Mouse (Mus musculus): ENCODE results near the gene Nt5dc2.

Nt5dc2 gene

GRCm38 (mm10) chr14:31168425-31168824, 37.6 kb downstream of the Nt5dc2 start, which contains the start of gene Stab1:
TSS of gene Stab1 (minus strand) at chr14:31168641.
- peak; percentile 29 for DNase-seq (ENCODE audit: low spot score)

DNA sequence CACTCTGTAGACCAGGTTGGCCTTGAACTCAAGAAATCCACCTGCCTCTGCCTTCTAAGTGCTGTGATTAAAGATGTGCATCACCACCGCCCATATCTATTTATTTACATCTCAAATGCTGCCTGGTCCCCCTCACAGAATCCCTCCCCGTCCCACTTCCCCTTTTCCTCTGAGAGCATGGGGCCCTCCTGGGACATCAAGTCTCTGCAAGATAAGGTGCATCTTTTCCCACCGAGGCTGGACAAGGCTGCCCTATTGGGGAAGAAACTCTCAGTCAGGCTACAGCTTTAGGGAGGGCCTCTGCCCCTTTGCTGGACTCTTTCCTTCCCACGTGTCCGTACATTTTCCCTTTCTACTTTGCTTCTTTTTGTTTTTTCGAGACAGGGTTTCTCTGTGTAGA, 38.7 kb downstream of the Nt5dc2 start:
- no peak for DNase-seq (ENCODE audit: low spot score)

DNA sequence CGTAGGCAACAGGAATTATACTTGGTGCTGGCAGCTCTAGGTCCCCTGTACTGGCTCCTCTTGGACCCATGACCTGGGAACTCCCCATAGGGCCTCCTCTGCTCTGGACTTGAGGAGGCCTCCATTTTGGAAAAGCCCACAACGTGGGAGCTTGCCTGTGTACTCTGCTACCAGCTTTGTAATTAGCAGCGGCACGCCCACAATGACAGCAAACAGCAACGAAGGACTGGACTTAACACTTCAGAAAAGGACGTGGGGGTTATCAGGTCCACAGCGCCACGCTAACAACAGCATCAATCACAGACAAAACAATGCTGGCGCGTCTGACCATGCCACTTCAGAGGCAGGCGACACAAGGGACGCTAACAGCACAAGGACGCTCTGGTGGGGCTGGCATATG, 40.1 kb downstream of the Nt5dc2 start:
- DNase-seq (ENCODE audit: low spot score) = no peak

- DNase-seq (ENCODE audit: low spot score) = no peak
Measured at GRCm38 (mm10) chr14:31171386-31171785, 40.5 kb downstream of the Nt5dc2 start.

GRCm38 (mm10) chr14:31171821-31172220, 41.0 kb downstream of the Nt5dc2 start:
- no peak for DNase-seq (ENCODE audit: low spot score)

DNA sequence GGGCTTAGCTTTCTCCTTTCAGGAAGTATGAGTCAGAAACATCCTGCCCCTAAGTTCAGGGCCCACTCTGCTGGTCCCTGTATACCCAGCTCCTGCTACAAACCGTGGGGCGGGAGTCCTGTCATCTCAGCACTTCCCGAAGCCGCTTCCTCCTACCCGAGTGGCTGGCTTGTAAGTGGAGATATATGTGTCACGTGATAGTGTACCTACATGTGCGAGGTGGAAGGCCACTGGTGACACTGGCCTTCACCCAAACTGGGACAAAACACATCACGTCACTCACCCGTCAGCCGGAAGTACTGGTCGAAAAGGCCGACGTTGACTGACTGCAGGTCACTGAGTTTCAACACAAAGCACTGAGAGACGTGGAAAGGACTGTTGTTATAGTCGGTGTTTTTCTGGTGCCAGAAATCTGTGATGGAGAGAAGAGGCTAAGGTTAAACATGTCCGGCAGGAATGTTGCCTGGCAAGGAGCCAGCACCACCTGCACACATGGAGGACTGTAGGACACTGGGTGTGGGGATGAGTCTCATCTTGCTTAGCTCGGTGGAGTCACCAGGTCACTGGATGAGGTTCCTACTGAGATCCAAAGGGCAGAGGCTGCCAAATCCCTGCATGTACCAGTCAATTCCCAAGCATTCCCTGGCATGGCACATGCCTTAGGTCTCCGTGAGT, 42.1 kb downstream of the Nt5dc2 start:
- DNase-seq (ENCODE audit: low spot score) = no peak

GRCm38 (mm10) chr14:31173537-31173936, 42.7 kb downstream of the Nt5dc2 start:
- DNase-seq (ENCODE audit: low spot score) = no peak

DNA sequence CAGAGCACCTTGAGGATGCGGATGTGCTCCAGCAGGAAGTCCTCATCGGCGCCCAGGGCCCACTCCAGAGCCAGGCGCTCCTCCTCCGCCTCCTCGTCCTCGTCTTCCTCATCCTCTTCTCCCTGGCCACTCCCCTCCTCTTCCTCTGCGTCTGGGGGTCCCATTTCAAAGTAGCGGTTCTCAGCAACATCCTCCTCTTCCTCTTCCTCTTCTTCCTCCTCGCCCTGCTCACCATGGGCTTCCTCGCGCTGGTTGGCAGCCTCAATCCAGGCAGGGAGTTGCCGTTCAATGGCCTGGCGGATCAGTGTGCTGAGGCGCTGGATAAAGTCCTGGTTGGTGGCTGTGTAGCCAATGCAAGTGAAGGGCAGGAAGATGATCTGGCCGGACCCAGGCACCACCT, 46.4 kb downstream of the Nt5dc2 start:
- no peak for DNase-seq (ENCODE audit: low spot score)

- DNase-seq (ENCODE audit: low spot score) = no peak
Measured at GRCm38 (mm10) chr14:31177715-31178114, 46.9 kb downstream of the Nt5dc2 start.

GRCm38 (mm10) chr14:31179677-31180365, 49.0 kb downstream of the Nt5dc2 start:
- no peak for DNase-seq (ENCODE audit: low spot score)

- DNase-seq (ENCODE audit: low spot score) = no peak
Measured at GRCm38 (mm10) chr14:31181512-31181911, 50.7 kb downstream of the Nt5dc2 start.

GRCm38 (mm10) chr14:31182786-31183290, 52.0 kb downstream of the Nt5dc2 start:
- peak; percentile 89 for DNase-seq (ENCODE audit: low spot score)

DNA sequence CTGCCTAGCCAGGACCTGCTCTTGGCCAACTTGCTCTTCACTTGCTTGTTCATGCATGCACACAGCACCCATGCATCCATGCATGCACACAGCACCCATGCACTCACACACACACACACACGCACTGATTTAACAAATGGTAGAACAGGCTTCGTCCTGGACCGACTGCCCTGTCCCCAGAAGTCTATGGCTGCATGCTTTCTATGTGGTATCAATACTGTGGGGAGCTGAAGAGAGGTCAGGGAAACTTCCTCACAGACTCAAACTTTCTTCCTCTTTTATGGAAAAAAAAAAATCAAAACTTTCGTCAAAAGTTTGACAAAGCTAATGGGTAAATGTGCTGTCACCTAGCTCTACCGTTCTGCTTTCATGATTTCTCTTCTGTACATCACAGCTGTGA, 52.7 kb downstream of the Nt5dc2 start:
- no peak for DNase-seq (ENCODE audit: low spot score)

GRCm38 (mm10) chr14:31184195-31184594, 53.3 kb downstream of the Nt5dc2 start:
- DNase-seq (ENCODE audit: low spot score) = no peak

GRCm38 (mm10) chr14:31186656-31187055, 55.8 kb downstream of the Nt5dc2 start:
- DNase-seq (ENCODE audit: low spot score) = no peak

All from yolk sac, embryonic 10.5 days (tissue).